Mouse (Mus musculus) heart, postnatal 0 days (tissue): ENCODE data around the gene Herc6. TPM values are rescaled to one million over a fixed set of nuclear protein-coding genes. Genes with fewer than 3 reads are reported as not detected.

ENCODE experiments used
- ATAC-seq: fragments of 200-750 bp; cut with Nextera tagmentation; 2 replicates; pipeline ENCODE4 v1.8.0; 2017; ENCODE audit warnings: low read depth, moderate number of reproducible peaks, moderate library complexity; ENCODE audit not compliant: insufficient read depth
- DNase-seq: peaks from one replicate; pipeline ENCODE4 v3.0.0-alpha.2; 2016; ENCODE audit warnings: low spot score
- H3K27ac ChIP-seq: fragments of 300-500 bp; sonication (generic); 2 replicates; pipeline ENCODE4 v1.5.1; 2014; ENCODE audit warnings: low read depth, mild to moderate bottlenecking
- H3K27me3 ChIP-seq: fragments of 300-500 bp; sonication (generic); 2 replicates; pipeline ENCODE4 v1.6.1; 2014; ENCODE audit warnings: low read length, mixed read lengths; ENCODE audit not compliant: control insufficient read depth, insufficient read depth
- H3K36me3 ChIP-seq: fragments of 300-500 bp; sonication (generic); replicated peaks from 2 replicates; pipeline ENCODE4 v1.6.1; 2014; ENCODE audit warnings: low read length, mixed read lengths; ENCODE audit not compliant: control insufficient read depth, insufficient read depth
- H3K4me1 ChIP-seq: fragments of 300-500 bp; sonication (generic); 2 replicates; pipeline ENCODE4 v1.6.1; 2014; ENCODE audit warnings: antibody characterized with exemption; ENCODE audit not compliant: control insufficient read depth, insufficient read depth
- H3K4me2 ChIP-seq: fragments of 300-500 bp; sonication (generic); 2 replicates; pipeline ENCODE4 v1.6.1; 2014; ENCODE audit warnings: low read depth, mild to moderate bottlenecking, low read length, moderate library complexity
- H3K4me3 ChIP-seq: fragments of 300-500 bp; sonication (generic); 2 replicates; pipeline ENCODE4 v1.5.1; 2014; ENCODE audit warnings: low read depth, low read length
- H3K9ac ChIP-seq: fragments of 300-500 bp; sonication (generic); replicated peaks from 2 replicates; pipeline ENCODE4 v1.6.1; 2014; ENCODE audit warnings: low read depth, low read length, mixed read lengths
- H3K9me3 ChIP-seq: fragments of 300-500 bp; sonication (generic); replicated peaks from 2 replicates; pipeline ENCODE4 v1.6.1; 2016; ENCODE audit warnings: low read length; ENCODE audit not compliant: control insufficient read depth
- CTCF ChIP-seq: IDR thresholded peaks from 2 replicates; pipeline ENCODE4 v1.5.1; 2016; ENCODE audit warnings: antibody characterized with exemption, control low read depth, low read depth
- EP300 ChIP-seq: IDR thresholded peaks from 2 replicates; pipeline ENCODE4 v1.6.1; 2016; ENCODE audit warnings: antibody characterized with exemption, low read depth
- WGBS: fragments of 180-500 bp; shearing (Covaris S2); extraction: QIAGEN DNeasy Blood & Tissue Kit; methylation state at CpG from one replicate; pipeline ENCODE4 v1.1.7; 2014; 5-methylcytosine and 5-hydroxymethylcytosine counted together
- polyA plus RNA-seq: library from polyadenylated mRNA; unstranded; fragments of >200 nt; fragmentation: Nextera tagmentation; extraction: Ambion mirVana; gene quantifications from 2 replicates; pipeline ENCODE4 v1.2.1, GENCODE M21; 2015
- total RNA-seq: library from RNA; depleted of rRNA; stranded (reverse); fragments of >200 nt; gene quantifications from 2 replicates; pipeline ENCODE4 v1.2.3, GENCODE M21; 2014; ENCODE audit warnings: low replicate concordance

Gene Herc6
- total and polyA plus RNA-seq, 2 experiments from 2014 or later = 2.7 to 11.8 TPM

DNA sequence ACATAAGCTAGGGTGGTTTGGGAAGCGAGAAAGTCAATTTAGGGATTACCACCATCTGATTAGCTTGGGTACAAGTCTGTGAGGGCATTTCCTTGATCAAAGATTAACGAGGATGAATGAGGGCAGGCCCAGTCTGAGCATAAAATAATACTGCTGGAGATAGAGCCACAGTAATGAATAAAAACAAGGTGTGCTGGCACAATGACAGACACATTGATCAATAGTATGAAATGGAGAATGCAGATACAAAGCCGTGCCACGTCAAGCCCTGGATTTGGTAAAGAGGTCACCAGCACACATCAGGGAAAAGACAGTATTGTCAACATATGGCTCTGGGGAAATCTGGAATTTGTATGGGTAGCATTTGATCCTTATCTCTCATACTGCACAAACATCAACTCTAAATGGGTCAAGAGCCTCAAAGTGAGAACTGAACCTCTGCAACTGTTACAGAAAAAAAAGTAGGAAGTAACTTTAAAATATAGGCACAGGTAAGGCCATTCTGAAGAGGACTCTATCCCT lies 22.9 kb upstream of the Herc6 start:
- TF ChIP-seq CTCF (no peak), EP300 (no peak)
- Histone ChIP-seq H3K4me1 (no peaks in the 10 kb centered on the region), H3K36me3 (no peaks in the 10 kb centered on the region), H3K4me3 (no peak overlapping the region), H3K4me2 (no peak overlapping the region), H3K9me3 (0 out of 2 replicates have a peak, but pooled peaks cover 6% of the 10 kb centered on the region), H3K27me3 (no peaks in the 10 kb centered on the region), H3K9ac (no peak overlapping the region), H3K27ac (no peak overlapping the region)
- ATAC-seq = no peak
- DNase-seq = no peak
- WGBS = 66% methylated on average over 4 of the region's 4 CpGs

GRCm38 (mm10) chr6:57563454-57563853 lies 17.3 kb upstream of the Herc6 start:
- 0 out of 2 replicates have a peak, but pooled peaks cover 6% of the 10 kb centered on the region for H3K9me3 ChIP-seq
- TF ChIP-seq CTCF (no peak), EP300 (no peak)
- 88% methylated on average over 1 of the region's 1 CpGs for WGBS
- H3K36me3 ChIP-seq = no peaks in the 10 kb centered on the region
- H3K4me3 ChIP-seq = no peak overlapping the region
- ATAC-seq (no peak), DNase-seq (no peak)
- H3K27ac ChIP-seq = no peak overlapping the region
- no peak overlapping the region for H3K9ac ChIP-seq
- no peak overlapping the region for H3K4me2 ChIP-seq
- no peaks in the 10 kb centered on the region for H3K4me1 ChIP-seq
- H3K27me3 ChIP-seq = no peaks in the 10 kb centered on the region

DNA sequence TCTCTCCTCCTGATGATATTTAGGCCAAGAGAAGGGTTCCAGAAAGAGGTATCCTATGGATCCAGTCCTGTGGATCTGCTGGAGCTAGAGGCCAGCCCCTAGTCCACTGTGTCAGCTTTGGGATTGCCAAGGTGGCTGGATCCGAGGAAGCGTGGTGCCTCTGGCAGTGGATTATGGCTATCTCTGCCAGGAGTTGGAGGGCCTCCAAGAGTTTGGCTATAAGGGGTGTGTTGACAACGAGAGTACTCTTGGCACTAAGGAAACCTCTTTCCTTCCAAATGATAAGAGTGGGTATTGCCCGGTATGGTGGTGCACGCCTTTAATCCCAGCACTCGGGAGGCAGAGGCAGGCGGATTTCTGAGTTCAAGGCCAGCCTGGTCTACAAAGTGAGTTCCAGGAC lies 15.3 kb upstream of the Herc6 start:
- TF ChIP-seq EP300 (no peak), CTCF (no peak)
- Histone ChIP-seq H3K27me3 (no peaks in the 10 kb centered on the region), H3K4me3 (no peak overlapping the region), H3K27ac (no peak overlapping the region), H3K4me1 (no peaks in the 10 kb centered on the region), H3K36me3 (no peaks in the 10 kb centered on the region), H3K4me2 (no peak overlapping the region), H3K9me3 (0 out of 2 replicates have a peak, but pooled peaks cover 6% of the 10 kb centered on the region), H3K9ac (no peak overlapping the region)
- ATAC-seq (no peak), DNase-seq (no peak)
- 48% methylated on average over 7 of the region's 7 CpGs for WGBS

DNA sequence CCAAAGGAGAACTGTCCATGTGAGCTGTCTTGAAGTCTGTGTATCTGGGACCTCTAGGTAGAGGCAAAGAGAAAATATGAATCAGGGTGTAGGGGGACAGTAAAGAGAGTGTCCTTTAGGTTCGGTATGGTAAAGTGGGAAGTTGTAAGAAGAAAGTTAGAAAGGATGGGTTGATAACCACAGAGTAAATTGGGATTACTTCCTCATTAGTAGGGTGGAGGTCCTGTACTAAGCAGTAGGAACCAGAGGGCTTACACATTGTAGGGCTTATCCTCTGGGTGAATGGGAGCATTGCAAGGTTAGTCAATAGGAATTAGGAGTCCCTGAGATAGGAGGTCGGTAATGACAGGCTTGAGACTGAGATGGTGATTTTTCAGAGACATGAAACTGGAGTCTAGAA lies 13.2 kb upstream of the Herc6 start:
- ATAC-seq (no peak), DNase-seq (no peak)
- 84% methylated on average over 2 of the region's 2 CpGs for WGBS

DNA sequence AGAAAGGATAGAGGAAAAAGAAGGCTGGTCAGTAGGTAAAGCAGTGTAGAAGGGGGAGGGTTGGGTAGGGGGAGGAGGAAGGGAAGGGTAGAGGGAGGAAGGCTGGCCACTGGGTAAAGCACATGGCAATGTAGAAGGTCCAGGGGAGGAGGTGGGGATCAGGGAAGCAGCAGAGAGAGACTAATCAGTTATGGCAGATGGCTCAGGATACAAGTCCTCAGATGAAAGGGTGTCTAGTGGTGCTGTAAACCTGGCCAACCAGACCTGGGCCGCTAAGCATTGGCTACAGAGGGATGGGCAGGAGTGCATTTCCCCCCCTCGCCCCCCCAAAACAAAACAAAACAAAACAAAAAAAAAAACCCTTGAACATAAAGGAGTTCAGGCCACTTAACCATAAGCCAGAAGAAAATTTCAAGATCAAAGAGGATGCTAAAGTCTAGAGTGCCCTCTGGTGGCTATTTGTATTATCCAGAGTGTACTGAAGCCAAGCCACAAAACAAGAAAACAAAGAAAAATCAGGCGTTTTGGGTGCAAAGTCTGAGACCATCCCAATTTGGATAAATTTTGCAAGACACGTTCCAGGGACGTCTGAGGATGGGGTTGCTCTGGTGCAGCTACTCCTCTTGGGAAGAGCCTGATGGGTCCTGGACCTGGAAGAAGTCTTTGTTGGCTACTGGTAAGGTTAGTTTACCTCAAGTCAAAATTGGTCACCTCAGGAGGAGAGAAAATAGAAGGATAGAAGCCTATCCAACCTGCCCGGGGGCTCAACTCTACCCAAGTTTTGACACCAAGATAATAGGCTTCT lies 10.4 kb upstream of the Herc6 start:
- no peak overlapping the region for H3K4me2 ChIP-seq
- TF ChIP-seq EP300 = no peak
- TF ChIP-seq CTCF = peak; percentile 72
- 8% methylated on average over 6 of the region's 6 CpGs for WGBS
- H3K36me3 ChIP-seq = no peaks in the 10 kb centered on the region
- H3K4me3 ChIP-seq = no peak overlapping the region
- DNase-seq (peak; percentile 49), ATAC-seq (no peak)
- no peaks in the 10 kb centered on the region for H3K9me3 ChIP-seq
- no peaks in the 10 kb centered on the region for H3K27me3 ChIP-seq
- no peaks in the 10 kb centered on the region for H3K4me1 ChIP-seq
- H3K27ac ChIP-seq = no peak overlapping the region
- no peak overlapping the region for H3K9ac ChIP-seq

More for the DNA sequence above, 13.2 kb upstream of the Herc6 start:
- H3K4me3 ChIP-seq = no peak overlapping the region
- no peaks in the 10 kb centered on the region for H3K36me3 ChIP-seq
- H3K27me3 ChIP-seq = no peaks in the 10 kb centered on the region
- H3K9me3 ChIP-seq = no peaks in the 10 kb centered on the region
- no peaks in the 10 kb centered on the region for H3K4me1 ChIP-seq
- H3K9ac ChIP-seq = no peak overlapping the region
- no peak overlapping the region for H3K4me2 ChIP-seq
- no peak overlapping the region for H3K27ac ChIP-seq
- TF ChIP-seq EP300 (no peak), CTCF (no peak)
